Mouse (Mus musculus) heart, embryonic 12.5 days (tissue): ENCODE measurements around the gene Uxs1. TPM values are rescaled to one million over a fixed set of nuclear protein-coding genes. Genes with fewer than 3 reads are reported as not detected.

Experiments used
- ATAC-seq: fragments of 200-750 bp; cut with Nextera tagmentation; 2 replicates; pipeline ENCODE4 v1.8.0; 2017; ENCODE audit warnings: moderate TSS enrichment, moderate library complexity; ENCODE audit not compliant: insufficient number of reproducible peaks, low FRiP score
- H3K27ac ChIP-seq: fragments of 300-500 bp; sonication (generic); 2 replicates; pipeline ENCODE4 v1.5.1; 2016; ENCODE audit warnings: mild to moderate bottlenecking, moderate library complexity; ENCODE audit not compliant: poor library complexity, severe bottlenecking
- H3K27me3 ChIP-seq: fragments of 300-500 bp; sonication (generic); replicated peaks from 2 replicates; pipeline ENCODE4 v1.6.1; 2016; ENCODE audit warnings: mild to moderate bottlenecking, moderate library complexity
- H3K36me3 ChIP-seq: fragments of 300-500 bp; sonication (generic); 2 replicates; pipeline ENCODE4 v1.6.1; 2016; ENCODE audit warnings: mild to moderate bottlenecking, moderate library complexity
- H3K4me1 ChIP-seq: fragments of 300-500 bp; sonication (generic); replicated peaks from 2 replicates; pipeline ENCODE4 v1.6.1; 2016; ENCODE audit warnings: mild to moderate bottlenecking
- H3K4me2 ChIP-seq: fragments of 300-500 bp; sonication (generic); 2 replicates; pipeline ENCODE4 v1.6.1; 2016; ENCODE audit warnings: mild to moderate bottlenecking, moderate library complexity
- H3K4me3 ChIP-seq: fragments of 300-500 bp; sonication (generic); 2 replicates; pipeline ENCODE4 v1.5.1; 2016; ENCODE audit warnings: mild to moderate bottlenecking
- H3K9ac ChIP-seq: fragments of 300-500 bp; sonication (generic); 2 replicates; pipeline ENCODE4 v1.6.1; 2016; ENCODE audit warnings: mild to moderate bottlenecking, moderate library complexity
- H3K9me3 ChIP-seq: fragments of 300-500 bp; sonication (generic); replicated peaks from 2 replicates; pipeline ENCODE4 v1.6.1; 2016; ENCODE audit warnings: mild to moderate bottlenecking, moderate library complexity
- WGBS: fragments of 180-500 bp; shearing (Covaris S2); methylation state at CpG from one replicate; pipeline ENCODE4 v1.1.7; 2016; 5-methylcytosine and 5-hydroxymethylcytosine counted together
- polyA plus RNA-seq: library from polyadenylated mRNA; unstranded; fragments of >200 nt; fragmentation: Nextera tagmentation; extraction: Ambion mirVana; gene quantifications from 2 replicates; pipeline ENCODE4 v1.2.1, GENCODE M21; 2016

Gene Uxs1
- polyA plus RNA-seq, 1 experiment from 2014 or later, result 15.6 TPM

DNA sequence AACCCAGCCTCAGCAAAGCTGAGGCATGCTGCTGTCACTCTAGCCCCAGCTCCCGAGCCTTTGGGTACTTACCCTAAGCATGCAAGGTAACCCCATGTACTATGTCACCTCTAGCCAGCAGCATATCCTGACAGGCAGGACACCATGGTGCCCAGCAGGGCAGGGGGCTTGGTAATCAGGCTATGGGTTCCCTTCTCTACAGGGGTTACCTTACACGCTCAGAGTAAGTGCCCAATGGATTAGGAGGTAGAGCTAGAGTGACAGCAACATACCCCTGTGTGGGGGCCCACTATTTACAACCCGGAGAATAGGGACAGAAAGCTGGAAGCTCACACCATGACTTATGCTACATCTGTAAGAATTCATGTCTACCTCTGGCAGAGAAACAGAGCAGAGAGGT lies 57.6 kb downstream of the Uxs1 start:
- no peaks in the 10 kb centered on the region for H3K4me1 ChIP-seq
- peaks cover 44% of the 10 kb centered on the region for H3K36me3 ChIP-seq
- no peak overlapping the region for H3K4me2 ChIP-seq
- 86% methylated on average over 3 of the region's 3 CpGs for WGBS
- H3K4me3 ChIP-seq, result no peak overlapping the region
- no peak overlapping the region for H3K9ac ChIP-seq
- H3K27ac ChIP-seq, result no peak overlapping the region
- no peak for ATAC-seq
- H3K27me3 ChIP-seq, result no peaks in the 10 kb centered on the region
- no peaks in the 10 kb centered on the region for H3K9me3 ChIP-seq

DNA sequence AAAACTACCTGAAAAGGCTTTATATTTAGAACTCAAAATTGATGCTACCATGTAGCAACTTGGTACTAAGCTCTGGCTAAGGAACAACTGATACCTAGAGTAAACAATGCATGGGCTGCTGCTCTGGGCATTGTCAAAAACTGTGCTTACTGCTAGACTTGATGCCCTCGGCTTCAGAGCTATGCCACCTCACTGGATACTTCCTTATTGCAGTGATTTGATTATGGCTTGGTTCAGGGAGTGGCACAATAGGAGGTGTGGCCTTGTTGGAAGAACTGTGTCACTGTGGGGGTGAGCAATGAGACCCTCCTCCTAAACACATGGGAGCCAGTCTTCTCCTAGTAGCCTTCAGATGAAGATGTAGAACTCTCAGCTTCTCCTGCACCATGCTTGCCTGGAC lies 58.3 kb downstream of the Uxs1 start:
- 57% methylated on average over 1 of the region's 1 CpGs for whole genome bisulfite sequencing
- H3K4me1 ChIP-seq, result no peaks in the 10 kb centered on the region

DNA sequence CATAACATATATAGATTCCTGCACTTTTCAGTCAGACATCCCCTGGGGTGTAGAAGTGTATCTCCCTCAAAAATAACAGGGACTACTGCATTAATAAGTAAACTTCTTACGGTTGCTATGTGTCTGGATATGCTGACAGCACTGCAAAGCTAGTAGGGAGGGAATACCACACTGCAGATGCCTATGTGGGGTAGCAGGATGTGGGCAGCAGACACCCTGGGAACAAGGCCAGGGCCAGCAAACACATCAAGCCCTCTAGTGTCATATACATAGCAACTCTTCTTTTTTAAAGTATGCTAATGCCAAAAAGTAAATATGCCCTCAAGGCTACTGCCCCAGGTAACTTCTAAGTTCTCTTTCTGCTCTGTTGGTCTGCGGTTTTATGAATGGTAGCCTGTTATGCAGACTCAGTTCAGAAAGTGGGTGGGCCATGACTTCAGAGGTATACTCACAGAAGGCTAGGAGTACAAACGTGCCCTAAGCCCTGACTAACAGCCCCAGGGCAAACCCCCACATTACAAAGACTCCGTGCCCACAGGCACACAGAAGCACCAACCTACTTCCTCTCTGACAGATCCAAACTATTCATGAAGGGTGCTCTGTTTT lies 59.1 kb downstream of the Uxs1 start:
- ATAC-seq, result no peak
- no peak overlapping the region for H3K9ac ChIP-seq
- no peak overlapping the region for H3K4me3 ChIP-seq
- H3K4me2 ChIP-seq, result no peak overlapping the region
- WGBS, result 76% methylated on average over 4 of the region's 4 CpGs
- no peak overlapping the region for H3K27ac ChIP-seq
- H3K36me3 ChIP-seq, result peaks cover 52% of the 10 kb centered on the region
- no peaks in the 10 kb centered on the region for H3K9me3 ChIP-seq
- H3K4me1 ChIP-seq, result no peaks in the 10 kb centered on the region
- no peaks in the 10 kb centered on the region for H3K27me3 ChIP-seq

More for the DNA sequence above, 58.3 kb downstream of the Uxs1 start:
- H3K27me3 ChIP-seq, result no peaks in the 10 kb centered on the region
- no peaks in the 10 kb centered on the region for H3K9me3 ChIP-seq
- no peak overlapping the region for H3K4me2 ChIP-seq
- H3K27ac ChIP-seq, result no peak overlapping the region
- no peak for ATAC-seq
- no peak overlapping the region for H3K9ac ChIP-seq
- H3K36me3 ChIP-seq, result peaks cover 50% of the 10 kb centered on the region
- H3K4me3 ChIP-seq, result no peak overlapping the region

DNA sequence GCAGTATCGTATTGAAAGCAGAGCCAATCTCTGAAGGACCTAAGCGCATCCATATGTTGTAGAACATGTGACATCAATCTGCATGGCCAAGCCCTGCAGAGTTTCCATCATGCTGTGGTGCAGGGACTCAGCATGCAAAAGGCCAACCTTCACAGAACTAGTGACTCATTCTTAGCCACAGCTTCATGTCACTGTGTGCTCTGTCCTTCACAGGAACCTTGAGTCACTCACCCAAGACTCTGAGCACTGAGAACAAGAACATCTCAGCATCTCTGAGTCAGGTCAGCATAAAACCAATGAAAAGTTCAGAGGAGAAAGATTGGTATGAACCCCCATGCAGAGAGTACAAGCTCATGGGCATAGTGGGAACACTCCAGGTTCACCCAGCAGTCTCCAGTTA lies 61.3 kb downstream of the Uxs1 start:
- no peak overlapping the region for H3K4me2 ChIP-seq
- no peaks in the 10 kb centered on the region for H3K27me3 ChIP-seq
- no peak overlapping the region for H3K4me3 ChIP-seq
- 96% methylated on average over 2 of the region's 2 CpGs for WGBS
- no peaks in the 10 kb centered on the region for H3K4me1 ChIP-seq
- H3K9me3 ChIP-seq, result no peaks in the 10 kb centered on the region
- ATAC-seq, result no peak
- no peak overlapping the region for H3K9ac ChIP-seq
- no peak overlapping the region for H3K27ac ChIP-seq
- peaks cover 34% of the 10 kb centered on the region for H3K36me3 ChIP-seq

DNA sequence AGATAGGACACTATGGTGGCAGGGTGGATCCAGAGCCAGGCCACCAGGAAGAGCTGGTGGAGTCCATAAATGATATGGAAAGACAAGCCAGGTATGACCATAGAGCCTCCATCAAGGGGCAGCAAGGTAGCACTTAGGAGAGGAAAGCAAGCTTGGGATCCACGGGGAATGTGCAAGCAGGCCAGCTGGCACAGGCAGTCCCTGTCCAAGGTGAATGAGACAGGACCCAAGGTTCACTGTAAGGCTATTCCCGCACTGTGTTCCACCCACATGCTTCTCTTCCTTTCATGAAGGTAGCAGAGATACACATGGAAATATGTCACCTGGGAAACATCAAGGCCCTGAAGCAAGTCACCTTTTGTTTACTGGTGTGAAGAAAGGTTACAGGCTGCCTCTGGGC lies 63.1 kb downstream of the Uxs1 start:
- 95% methylated on average over 2 of the region's 2 CpGs for WGBS
- H3K36me3 ChIP-seq, result peaks cover 20% of the 10 kb centered on the region
- no peak overlapping the region for H3K27ac ChIP-seq
- no peaks in the 10 kb centered on the region for H3K9me3 ChIP-seq
- no peaks in the 10 kb centered on the region for H3K4me1 ChIP-seq
- H3K4me3 ChIP-seq, result no peak overlapping the region
- no peak overlapping the region for H3K9ac ChIP-seq
- no peak overlapping the region for H3K4me2 ChIP-seq
- H3K27me3 ChIP-seq, result no peaks in the 10 kb centered on the region
- ATAC-seq, result no peak

DNA sequence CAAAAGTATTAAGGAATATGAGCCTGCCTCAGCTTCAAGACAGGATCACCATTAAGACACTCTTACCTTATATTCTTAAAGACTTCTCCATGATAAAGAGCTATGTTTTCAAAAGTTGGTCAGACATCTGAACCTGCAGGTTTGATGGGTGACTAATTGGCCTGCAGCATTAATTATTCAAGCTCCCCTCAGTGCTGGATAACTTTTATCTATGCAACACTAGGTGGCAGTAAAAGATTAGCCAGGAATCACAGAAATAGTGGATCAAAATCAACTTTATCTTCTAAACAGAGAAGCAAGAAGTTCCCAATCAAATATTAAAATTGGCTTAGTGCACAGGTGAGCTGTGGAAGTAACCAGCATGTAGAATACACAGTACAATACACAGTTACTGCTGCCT lies 67.5 kb downstream of the Uxs1 start:
- no peak overlapping the region for H3K9ac ChIP-seq
- ATAC-seq, result no peak
- H3K36me3 ChIP-seq, result peaks cover 21% of the 10 kb centered on the region
- no peaks in the 10 kb centered on the region for H3K9me3 ChIP-seq
- no peaks in the 10 kb centered on the region for H3K27me3 ChIP-seq
- no peak overlapping the region for H3K27ac ChIP-seq
- no peak overlapping the region for H3K4me3 ChIP-seq
- H3K4me2 ChIP-seq, result no peak overlapping the region
- no peaks in the 10 kb centered on the region for H3K4me1 ChIP-seq

DNA sequence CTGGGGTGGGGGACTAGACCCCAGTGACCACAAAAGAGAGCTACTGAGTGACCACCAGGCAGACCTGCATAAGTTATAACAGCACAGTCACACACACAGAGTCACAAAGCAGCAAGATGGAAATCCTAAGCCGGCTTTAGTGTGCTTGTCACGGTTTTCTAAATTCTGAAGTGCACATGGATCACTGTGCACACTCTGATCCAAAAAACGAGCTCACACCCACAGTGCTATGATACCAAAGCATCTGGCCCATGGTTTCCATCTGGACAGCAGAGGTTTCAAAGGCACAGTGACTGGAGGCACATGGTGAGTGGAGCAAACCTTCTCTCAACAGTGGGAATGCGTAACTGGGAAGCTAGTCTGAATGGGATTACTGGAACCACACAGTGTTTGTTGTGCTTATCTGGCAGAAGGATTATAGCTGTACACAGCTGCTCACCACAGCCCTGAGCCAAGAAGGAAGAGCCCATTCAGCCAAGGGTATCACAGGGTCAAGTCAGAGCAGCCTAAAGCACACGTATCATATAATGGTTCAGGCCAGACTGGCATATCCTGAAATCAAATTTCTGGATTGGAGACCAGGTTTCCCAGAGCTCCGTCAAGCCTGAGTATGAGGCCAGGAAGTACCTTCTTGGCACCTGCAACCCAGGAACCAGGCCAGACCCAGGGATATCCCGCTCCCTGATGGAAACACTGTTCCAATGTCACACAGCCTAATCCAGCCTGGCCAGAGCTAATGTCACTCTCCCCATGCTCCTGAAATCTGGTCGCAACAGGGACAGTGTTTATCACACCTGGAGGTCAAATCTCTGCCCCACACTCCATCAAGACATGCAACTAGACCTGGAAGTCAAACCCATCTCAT lies 72.9 kb downstream of the Uxs1 start:
- Histone ChIP-seq H3K4me3 (no peak overlapping the region), H3K27ac (no peak overlapping the region), H3K36me3 (peaks cover 31% of the 10 kb centered on the region), H3K9me3 (no peaks in the 10 kb centered on the region), H3K4me2 (no peak overlapping the region), H3K9ac (no peak overlapping the region), H3K4me1 (no peaks in the 10 kb centered on the region), H3K27me3 (no peaks in the 10 kb centered on the region)
- ATAC-seq, result no peak
- 88% methylated on average over 8 of the region's 8 CpGs for WGBS

DNA sequence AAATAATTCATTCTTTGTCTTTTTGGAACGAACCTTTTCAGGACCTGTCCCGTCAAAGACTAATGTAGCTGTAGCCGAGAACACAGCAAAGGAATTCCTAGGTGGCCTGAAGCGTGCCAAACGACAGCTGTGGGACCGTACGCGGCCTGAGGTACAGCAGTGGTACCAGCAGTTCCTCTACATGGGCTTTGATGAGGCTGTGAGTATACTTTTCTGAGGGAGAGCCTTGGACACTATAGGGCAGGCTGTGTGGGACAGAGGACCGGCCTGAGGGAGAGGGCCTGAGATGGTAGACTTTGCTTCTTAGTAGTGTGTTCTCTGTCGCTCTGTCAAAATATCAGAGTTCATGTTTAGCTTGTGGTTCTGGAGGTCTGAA lies 89.1 kb downstream of the Uxs1 start:
- no peak for ATAC-seq
- Histone ChIP-seq H3K27ac (no peak overlapping the region), H3K4me1 (no peaks in the 10 kb centered on the region), H3K27me3 (no peaks in the 10 kb centered on the region), H3K4me2 (no peak overlapping the region), H3K36me3 (no peaks in the 10 kb centered on the region), H3K4me3 (no peak overlapping the region), H3K9ac (no peak overlapping the region), H3K9me3 (no peaks in the 10 kb centered on the region)
- 85% methylated on average over 10 of the region's 10 CpGs for WGBS

DNA sequence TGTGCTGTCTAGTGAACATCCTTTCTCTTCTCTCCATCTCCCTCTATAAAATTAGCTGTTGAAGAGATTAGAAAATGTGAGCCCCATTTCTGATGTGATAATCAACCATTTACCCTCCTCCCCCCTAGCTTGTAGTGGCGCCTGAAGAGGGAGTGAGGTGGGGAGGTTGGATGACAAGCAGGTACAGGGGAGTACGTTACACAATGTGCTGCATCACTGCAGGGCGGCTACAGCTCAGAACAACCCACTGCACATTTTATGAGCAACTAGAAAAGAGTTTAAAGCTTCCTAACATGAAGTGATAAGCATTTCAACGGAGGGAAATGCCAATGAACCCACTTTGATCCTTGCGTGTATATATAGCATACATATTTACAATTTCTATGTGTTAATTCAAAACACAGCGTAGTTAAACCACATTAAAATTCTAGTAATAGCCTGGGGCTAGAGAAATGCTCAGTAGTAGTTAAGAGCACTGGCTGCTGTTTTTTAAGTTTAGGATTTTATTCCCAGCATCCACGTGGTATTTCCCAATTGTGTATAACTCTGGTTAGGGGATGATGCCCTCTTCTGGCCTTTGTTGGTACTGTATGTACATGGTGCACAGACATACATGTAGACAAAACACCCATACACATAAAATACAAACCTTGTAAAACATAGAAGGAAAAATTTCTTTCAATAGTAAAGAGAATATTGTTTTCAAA lies 89.6 kb downstream of the Uxs1 start:
- H3K9ac ChIP-seq, result no peak overlapping the region
- H3K4me2 ChIP-seq, result no peak overlapping the region
- H3K36me3 ChIP-seq, result no peaks in the 10 kb centered on the region
- H3K4me1 ChIP-seq, result no peaks in the 10 kb centered on the region
- H3K27me3 ChIP-seq, result no peaks in the 10 kb centered on the region
- 70% methylated on average over 7 of the region's 7 CpGs for WGBS
- H3K9me3 ChIP-seq, result no peaks in the 10 kb centered on the region
- H3K4me3 ChIP-seq, result no peak overlapping the region
- no peak for ATAC-seq
- no peak overlapping the region for H3K27ac ChIP-seq

DNA sequence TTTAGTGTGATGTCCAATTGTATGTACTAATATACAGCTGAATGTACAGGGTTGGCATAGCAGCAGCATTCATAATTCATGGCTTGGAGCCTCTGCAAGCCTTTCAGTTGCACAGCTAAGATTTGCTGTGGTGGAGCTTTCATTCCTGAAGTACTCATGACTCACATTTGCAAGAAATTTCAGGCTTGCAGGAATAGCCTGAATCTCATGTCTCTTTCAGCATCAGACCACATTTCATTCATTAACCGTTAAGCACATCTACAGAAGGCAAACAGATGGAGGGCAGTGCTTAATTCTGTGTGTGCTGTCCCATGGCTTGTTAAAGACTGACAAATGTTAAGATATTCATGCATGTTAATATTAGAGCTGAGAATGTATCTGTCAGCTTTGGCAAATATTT lies 94.9 kb downstream of the Uxs1 start:
- Histone ChIP-seq H3K4me3 (no peak overlapping the region), H3K9me3 (no peaks in the 10 kb centered on the region), H3K27me3 (no peaks in the 10 kb centered on the region), H3K4me1 (0 out of 2 replicates have a peak, but pooled peaks cover 5% of the 10 kb centered on the region), H3K27ac (no peak overlapping the region), H3K4me2 (no peak overlapping the region), H3K36me3 (no peaks in the 10 kb centered on the region), H3K9ac (no peak overlapping the region)
- WGBS, result 82% methylated on average over 1 of the region's 1 CpGs
- no peak for ATAC-seq

DNA sequence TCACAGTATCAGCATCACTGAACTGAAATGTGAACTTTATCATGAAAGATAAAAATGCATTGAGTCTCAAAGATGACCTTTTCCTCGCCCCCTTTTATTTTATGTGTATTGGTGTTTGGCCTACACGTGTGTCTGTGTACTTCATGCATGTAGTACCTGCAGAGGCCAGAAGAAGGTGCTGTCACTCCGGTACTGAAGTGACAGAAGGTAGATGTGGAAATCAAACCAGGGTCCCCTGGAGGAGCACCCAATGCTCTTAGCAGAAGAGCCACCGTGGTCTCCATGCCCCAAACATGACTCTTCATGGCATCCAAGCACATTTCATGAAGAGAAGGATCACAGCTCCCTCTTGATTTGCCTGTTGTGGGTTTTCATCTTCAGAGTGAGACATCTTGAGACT lies 95.5 kb downstream of the Uxs1 start:
- H3K27ac ChIP-seq, result no peak overlapping the region
- H3K36me3 ChIP-seq, result no peaks in the 10 kb centered on the region
- H3K27me3 ChIP-seq, result no peaks in the 10 kb centered on the region
- H3K4me1 ChIP-seq, result 0 out of 2 replicates have a peak, but pooled peaks cover 5% of the 10 kb centered on the region
- 72% methylated on average over 4 of the region's 4 CpGs for WGBS
- H3K9ac ChIP-seq, result no peak overlapping the region
- no peak for ATAC-seq
- H3K9me3 ChIP-seq, result no peaks in the 10 kb centered on the region
- H3K4me3 ChIP-seq, result no peak overlapping the region
- H3K4me2 ChIP-seq, result no peak overlapping the region
